Mouse (Mus musculus) E14TG2a.4 (cell line): ENCODE data around the gene Klhdc1.

Experiments
- H3K27me3 ChIP-seq: 2 replicates; pipeline ENCODE4 v1.6.1; 2014; ENCODE audit warnings: low read length, control low read depth; ENCODE audit not compliant: insufficient read depth
- H3K36me3 ChIP-seq: 2 replicates; pipeline ENCODE4 v1.6.1; 2014; ENCODE audit warnings: low read length, control low read depth; ENCODE audit not compliant: insufficient read depth
- H3K4me1 ChIP-seq: replicated peaks from 2 replicates; pipeline ENCODE4 v1.6.1; 2014; ENCODE audit warnings: low read depth, low read length, control low read depth
- H3K4me3 ChIP-seq: replicated peaks from 2 replicates; pipeline ENCODE4 v1.5.1; 2014; ENCODE audit warnings: mild to moderate bottlenecking, low read length
- H3K9me3 ChIP-seq: 2 replicates; pipeline ENCODE4 v1.6.1; 2014; ENCODE audit warnings: low read length, control low read depth
- CTCF ChIP-seq: conservative IDR thresholded peaks from 2 replicates; pipeline ENCODE4 v1.5.1; 2014; ENCODE audit warnings: low read length
- NANOG ChIP-seq: IDR thresholded peaks from 2 replicates; pipeline ENCODE4 v1.6.1; 2014; ENCODE audit warnings: borderline replicate concordance, low read length, mixed read lengths
- POU5F1 ChIP-seq: IDR thresholded peaks from 2 replicates; pipeline ENCODE4 v1.6.1; 2014; ENCODE audit warnings: low read length, borderline replicate concordance

The Klhdc1 gene

DNA sequence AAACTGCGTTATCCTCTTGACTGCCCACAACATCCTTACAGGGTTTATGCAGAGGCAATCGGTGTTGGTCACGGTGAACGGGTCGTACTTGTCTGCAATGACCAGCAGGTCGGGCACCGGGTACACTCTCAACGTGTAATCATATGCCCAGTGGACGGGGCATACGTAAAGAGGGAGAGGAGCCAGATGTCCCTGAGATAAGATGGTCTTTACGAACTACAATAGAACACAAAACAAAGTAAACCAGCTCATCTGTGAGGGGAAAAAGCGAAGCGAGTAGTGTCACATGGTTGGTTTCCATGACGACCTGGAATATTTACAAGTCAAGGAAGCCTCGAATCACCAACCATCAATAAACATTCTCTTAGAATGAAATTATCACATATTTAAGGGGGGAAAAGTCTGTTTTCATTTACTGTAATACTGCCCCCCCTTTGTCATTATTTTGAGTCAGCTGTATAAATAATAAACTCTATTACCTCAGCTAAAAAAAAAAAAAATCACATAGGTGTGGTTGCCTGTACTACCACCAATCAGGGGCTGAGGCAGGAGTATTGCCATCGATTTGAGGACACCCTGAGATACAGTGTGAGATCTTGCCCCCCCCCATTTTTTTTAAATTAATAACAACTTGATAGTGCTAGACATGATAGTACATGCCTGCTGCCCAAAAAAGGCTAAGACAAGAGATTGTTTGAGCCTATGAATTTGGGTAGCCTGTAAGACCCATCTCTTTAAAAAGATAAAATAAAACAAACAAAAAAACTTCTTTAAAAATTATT, 36.7 kb upstream of the Klhdc1 start, which contains the start of gene Gm49384:
Gm49384 (minus strand) TSS at position 216 of the 782 bp plus-strand sequence.
- Histone ChIP-seq H3K27me3 (no peaks in the 10 kb centered on the region), H3K36me3 (peaks cover 70% of the 10 kb centered on the region), H3K4me1 (peaks cover 16% of the 10 kb centered on the region), H3K4me3 (no peak within 1 kb of the TSS), H3K9me3 (no peaks in the 10 kb centered on the region)
- TF ChIP-seq POU5F1: no peak
- TF ChIP-seq NANOG: no peak
- no peak for TF ChIP-seq CTCF

DNA sequence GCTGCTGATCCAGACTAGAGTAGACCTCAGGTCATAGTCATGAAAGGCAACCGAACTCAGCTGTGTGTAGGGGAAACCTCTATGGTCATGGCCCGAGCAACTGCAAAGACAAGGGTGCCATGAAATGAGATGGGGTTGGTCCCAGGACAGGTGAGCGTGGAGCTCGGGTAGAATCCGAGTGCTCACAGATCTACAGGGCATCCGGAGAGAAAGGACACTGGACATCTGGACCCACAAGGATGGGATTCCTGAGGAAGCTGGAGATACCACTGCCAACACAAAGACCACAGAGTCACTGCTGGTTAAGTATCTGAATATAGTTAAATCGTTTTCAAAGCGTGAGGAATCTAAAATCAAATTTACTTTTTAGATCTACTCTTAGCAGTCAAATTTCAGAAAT, 33.6 kb upstream of the Klhdc1 start:
- Histone ChIP-seq H3K36me3 (peaks cover 60% of the 10 kb centered on the region), H3K4me1 (peaks cover 31% of the 10 kb centered on the region), H3K4me3 (no peak overlapping the region), H3K9me3 (no peaks in the 10 kb centered on the region), H3K27me3 (no peaks in the 10 kb centered on the region)
- no peak for TF ChIP-seq POU5F1
- no peak for TF ChIP-seq NANOG
- TF ChIP-seq CTCF: no peak

DNA sequence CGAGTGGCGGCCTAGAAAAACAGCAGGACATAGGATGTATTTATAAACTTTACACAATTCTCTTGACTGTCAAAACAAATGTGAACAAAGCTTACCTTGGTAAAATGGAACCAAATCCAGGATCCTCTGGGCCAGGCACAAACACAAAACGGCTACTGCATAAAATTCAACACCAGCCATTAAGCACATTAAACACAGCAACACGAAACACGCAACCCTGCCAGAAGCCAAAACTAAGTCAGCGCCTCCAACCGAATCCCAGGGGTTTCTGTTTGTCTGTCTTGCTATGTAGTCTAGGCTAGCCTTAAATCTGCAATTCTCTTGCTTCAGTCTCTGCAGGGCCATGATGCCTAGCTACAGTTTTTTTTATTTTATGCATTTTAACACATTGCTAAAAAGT, 33.0 kb upstream of the Klhdc1 start:
- Histone ChIP-seq H3K36me3 (peaks cover 60% of the 10 kb centered on the region), H3K9me3 (no peaks in the 10 kb centered on the region), H3K4me1 (peaks cover 33% of the 10 kb centered on the region), H3K4me3 (no peak overlapping the region), H3K27me3 (no peaks in the 10 kb centered on the region)
- TF ChIP-seq CTCF: no peak
- TF ChIP-seq NANOG: no peak
- no peak for TF ChIP-seq POU5F1

DNA sequence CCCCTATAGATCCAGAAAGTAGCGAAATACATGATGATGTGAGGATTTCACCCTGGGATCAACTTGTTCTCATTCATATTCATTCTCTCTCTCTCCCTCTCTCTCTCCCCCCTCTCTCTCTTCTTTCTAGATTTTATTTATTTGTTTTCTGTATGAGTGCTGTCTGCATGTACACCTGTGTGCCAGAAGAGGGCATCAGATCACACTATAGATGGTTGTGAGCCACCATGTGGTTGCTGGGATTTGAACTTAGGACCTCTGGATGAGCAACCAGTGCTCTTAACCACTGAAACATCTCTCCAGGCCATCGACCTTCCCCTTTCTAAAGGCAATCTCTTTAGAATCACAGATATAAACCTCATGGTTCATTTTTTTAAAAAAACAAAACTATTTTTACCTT, 32.5 kb upstream of the Klhdc1 start:
- H3K36me3 ChIP-seq: peaks cover 59% of the 10 kb centered on the region
- H3K9me3 ChIP-seq: no peaks in the 10 kb centered on the region
- H3K4me3 ChIP-seq: no peak overlapping the region
- H3K4me1 ChIP-seq: peaks cover 33% of the 10 kb centered on the region
- H3K27me3 ChIP-seq: no peaks in the 10 kb centered on the region
- TF ChIP-seq CTCF (peak; percentile 33; the same call in 1 of the 2 replicates), POU5F1 (no peak)

DNA sequence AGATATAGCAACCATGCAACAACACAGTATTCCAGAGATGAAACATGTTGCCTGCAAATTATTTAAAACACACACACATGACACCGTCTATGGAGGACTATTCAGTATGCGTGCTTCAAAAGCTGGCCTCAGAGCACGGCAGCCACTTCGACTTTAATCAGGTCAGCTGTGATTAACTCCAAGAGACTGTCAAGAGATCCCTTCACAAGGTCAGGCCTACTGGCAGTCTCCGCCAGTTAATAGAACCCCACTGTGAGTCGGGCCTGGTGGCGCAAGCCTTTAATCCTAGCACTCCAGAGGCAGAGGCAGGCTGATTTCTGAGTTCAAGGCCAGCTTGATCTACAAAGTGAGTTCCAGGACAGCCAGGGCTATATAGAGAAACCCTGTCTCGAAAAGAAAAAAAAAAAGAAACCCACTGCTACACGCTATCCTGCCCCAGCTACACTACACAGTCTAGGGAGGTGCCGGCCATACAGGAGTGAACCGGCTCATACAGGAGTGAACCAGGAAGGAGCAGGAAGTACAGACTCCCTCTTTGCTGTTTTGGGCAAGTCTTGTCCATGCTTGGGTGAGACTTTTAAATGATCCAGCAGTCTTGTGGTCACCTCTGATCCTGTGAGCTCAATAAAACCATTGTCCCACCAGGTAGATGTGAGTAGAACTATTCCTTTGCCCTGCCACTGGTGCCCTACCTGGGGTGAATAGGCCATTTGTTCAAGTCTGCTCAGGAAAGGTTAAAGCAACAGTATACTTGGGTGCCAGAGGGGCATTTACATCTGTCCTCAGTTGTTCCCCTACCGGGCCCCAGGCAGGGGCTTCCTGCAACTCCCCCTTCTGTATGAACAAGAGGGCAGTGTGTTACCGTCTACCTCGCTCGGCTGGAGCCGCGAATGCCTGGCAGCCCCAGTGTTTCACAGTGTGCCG, 30.7 kb upstream of the Klhdc1 start:
- H3K4me3 ChIP-seq: peak overlapping the region; percentile 37
- peaks cover 30% of the 10 kb centered on the region for H3K4me1 ChIP-seq
- no peaks in the 10 kb centered on the region for H3K27me3 ChIP-seq
- H3K36me3 ChIP-seq: peaks cover 69% of the 10 kb centered on the region
- TF ChIP-seq CTCF (no peak), POU5F1 (no peak), NANOG (no peak)
- no peaks in the 10 kb centered on the region for H3K9me3 ChIP-seq

DNA sequence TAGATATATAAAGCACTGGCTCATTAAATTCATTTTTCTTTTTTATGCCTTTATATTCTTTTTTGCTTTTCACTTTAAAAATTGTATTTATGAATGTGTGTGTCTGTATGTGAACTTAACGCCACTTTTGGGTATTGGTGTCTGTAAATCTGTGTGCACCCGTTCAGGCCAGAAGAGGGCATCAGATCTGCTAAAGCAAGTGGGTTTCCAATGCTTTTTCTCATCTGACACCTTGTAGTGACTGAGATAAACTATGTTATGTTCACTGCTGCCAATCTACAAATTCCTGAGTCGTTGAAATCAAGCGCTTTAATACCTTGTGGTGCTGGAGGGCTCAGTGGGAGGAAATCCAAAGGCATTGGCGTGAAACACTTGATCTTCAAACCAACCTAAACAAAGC, 29.9 kb upstream of the Klhdc1 start:
- peaks cover 30% of the 10 kb centered on the region for H3K4me1 ChIP-seq
- TF ChIP-seq NANOG (no peak), CTCF (0 out of 2 replicates have a peak, but pooled peaks have one; percentile 5), POU5F1 (no peak)
- H3K9me3 ChIP-seq: no peaks in the 10 kb centered on the region
- no peaks in the 10 kb centered on the region for H3K27me3 ChIP-seq
- H3K4me3 ChIP-seq: peak overlapping the region; percentile 37; the same call in 1 of the 2 replicates
- peaks cover 71% of the 10 kb centered on the region for H3K36me3 ChIP-seq

DNA sequence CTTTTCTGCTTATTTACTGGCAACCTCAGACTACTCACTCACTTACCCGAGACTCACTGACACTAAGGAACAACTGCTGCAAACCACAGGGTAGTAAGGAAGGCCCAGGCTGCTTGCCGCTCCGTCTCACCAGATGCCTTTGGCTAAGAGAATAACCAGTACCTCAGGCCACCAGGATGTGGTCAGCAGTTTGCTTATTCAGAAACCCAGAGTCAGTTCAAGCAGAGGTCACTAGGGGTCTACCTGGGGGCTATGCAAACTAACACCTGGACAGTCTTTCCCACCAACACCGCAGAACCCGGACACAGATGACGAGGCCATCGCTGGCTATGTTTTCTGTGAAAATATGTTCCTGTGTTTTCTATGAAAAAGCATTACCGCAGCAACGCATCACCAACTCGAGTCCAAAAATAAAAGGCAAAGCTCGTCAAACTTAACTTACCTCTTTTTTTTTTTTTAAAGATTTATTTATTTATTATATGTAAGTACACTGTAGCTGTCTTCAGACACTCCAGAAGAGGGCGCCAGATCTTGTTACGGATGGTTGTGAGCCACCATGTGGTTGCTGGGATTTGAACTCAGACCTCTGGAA, 27.7 kb upstream of the Klhdc1 start:
- TF ChIP-seq POU5F1 (no peak), CTCF (no peak), NANOG (no peak)
- Histone ChIP-seq H3K36me3 (peaks cover 73% of the 10 kb centered on the region), H3K27me3 (no peaks in the 10 kb centered on the region), H3K4me1 (peaks cover 51% of the 10 kb centered on the region), H3K9me3 (no peaks in the 10 kb centered on the region), H3K4me3 (no peak overlapping the region)

DNA sequence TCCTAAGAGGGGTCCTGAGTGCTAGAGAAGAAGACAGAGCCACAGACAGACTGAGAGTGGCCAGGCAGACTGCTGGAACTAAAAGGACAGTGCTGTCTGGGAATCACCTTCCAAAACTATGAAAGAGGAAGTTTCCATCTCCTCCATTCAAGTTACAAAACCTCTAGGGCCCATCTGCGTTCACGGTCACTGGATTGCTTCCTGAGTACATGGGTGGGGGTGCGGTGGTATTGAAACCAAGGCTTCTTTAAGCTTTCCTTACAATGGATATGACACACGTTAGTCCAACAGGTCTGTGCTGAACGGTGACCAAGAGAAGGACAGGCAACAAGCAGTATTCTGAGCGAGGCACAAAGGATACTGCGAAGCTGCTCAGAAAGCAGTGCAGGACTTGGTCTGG, 26.6 kb upstream of the Klhdc1 start:
- Histone ChIP-seq H3K4me1 (peaks cover 60% of the 10 kb centered on the region), H3K9me3 (no peaks in the 10 kb centered on the region), H3K27me3 (no peaks in the 10 kb centered on the region), H3K36me3 (peaks cover 76% of the 10 kb centered on the region), H3K4me3 (no peak overlapping the region)
- TF ChIP-seq NANOG (no peak), CTCF (no peak), POU5F1 (no peak)
